Mouse (Mus musculus) inflammation-experienced regulatory T-cells, adult 16 weeks (primary cell): ENCODE results near the gene Anxa2. TPM values are rescaled to one million over a fixed set of nuclear protein-coding genes. Genes with fewer than 3 reads are reported as not detected.

Experiments
- polyA plus RNA-seq: library from polyadenylated mRNA; unstranded; fragments of 100-300 nt; shearing (Covaris generic); gene quantifications from one replicate; pipeline ENCODE4 v1.2.1, GENCODE M21; 2017

Gene Anxa2
- 107 TPM for polyA plus RNA-seq

DNA sequence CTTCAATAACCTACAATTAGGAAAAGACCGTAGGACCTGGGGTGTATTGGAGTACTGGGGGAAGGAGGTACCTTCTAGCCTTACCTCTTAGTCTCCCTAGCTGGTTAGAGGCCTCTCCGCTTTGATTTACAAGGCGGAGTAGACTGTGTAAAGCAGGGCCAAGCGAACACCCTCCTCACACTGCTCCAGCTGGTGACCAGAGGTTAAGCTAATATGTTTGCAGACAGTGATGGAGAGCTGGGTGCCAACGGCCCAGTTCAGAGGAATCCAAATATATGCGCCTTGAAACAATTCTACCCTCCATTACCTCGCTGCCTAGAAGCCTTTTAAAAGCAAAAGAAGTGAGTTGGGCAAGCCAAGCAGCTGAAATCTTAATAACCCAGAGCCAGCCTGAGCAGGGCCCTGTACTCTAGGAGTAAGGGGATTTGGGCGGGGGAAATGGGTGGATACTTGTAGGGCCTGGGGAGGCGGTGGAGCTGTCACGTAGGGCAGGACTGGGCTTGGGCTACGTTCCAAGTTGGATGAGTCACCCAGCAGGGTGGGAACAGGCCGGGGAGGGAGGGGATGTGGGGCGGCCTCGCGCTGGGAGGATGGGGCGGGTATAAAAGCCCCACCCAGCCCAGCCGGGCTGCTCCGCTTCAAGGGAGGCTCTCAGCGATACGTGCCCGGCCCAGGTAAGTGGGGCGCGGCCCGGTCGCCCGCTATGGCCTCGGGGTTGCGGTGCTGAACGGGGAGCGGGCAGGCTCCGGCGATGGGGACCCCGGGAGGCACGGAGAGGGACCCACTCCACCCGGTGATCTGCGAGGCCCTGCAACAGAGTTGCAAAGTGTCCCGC lies at the start of gene Anxa2:
Anxa2 (plus strand) TSS at position 555 of the 835 bp plus-strand sequence.

Other genes starting within 250 kb of the Anxa2 start
- gene Ice2, start 55.7 kb upstream of the Anxa2 start, polyA plus RNA-seq = 32.1 TPM